In genomic region chr6:122795254-122795935, GRCm38 (mm10) we compare ENCODE assay signal across 13 mouse cellular contexts. TPM values are rescaled to one million over a fixed set of nuclear protein-coding genes. Genes with fewer than 3 reads are reported as not detected.
A peak's percentile ranks its signal among the peaks of the same experiment; 100 is the strongest.
DNase-seq lines count a peak whose midpoint lies in the region; ATAC-seq lines count a peak whose summit lies in the region.
"Had no signal": no experiment of that assay in that cellular context is flagged by ENCODE, and none has a peak within 500 bp of the region (broad histone marks: within the 10 kb centered on the region; RNA-seq: fewer than 3 reads in every experiment).

No protein-coding gene starts in this region.

- H3K4me2 ChIP-seq in intestine, embryonic 16.5 days (ENCODE audit: low read depth, low read length): no peak overlapping the region
- H3K4me2 ChIP-seq: hindbrain, embryonic 13.5 days; liver, embryonic 15.5 days had no signal

- WGBS in intestine, embryonic 16.5 days: 70% methylated on average over 8 of the region's 8 CpGs

- ATAC-seq in intestine, embryonic 16.5 days: no peak

- H3K27ac ChIP-seq in intestine, embryonic 16.5 days (ENCODE audit: low read length): no peak overlapping the region
- H3K27ac ChIP-seq: heart, adult 2 months; hindbrain, embryonic 13.5 days; liver, embryonic 15.5 days had no signal

- no peak overlapping the region for H3K4me3 ChIP-seq in intestine, embryonic 16.5 days (ENCODE audit: low read length)
- H3K4me3 ChIP-seq: erythroblast, embryonic 14.5 days; heart, adult 2 months; hindbrain, embryonic 13.5 days; liver, embryonic 15.5 days had no signal

- H3K9me3 ChIP-seq in intestine, embryonic 16.5 days (ENCODE audit: control insufficient read depth, low read length): no peaks in the 10 kb centered on the region
- H3K9me3 ChIP-seq: hindbrain, embryonic 13.5 days; liver, embryonic 15.5 days had no signal

- H3K4me1 ChIP-seq in intestine, embryonic 16.5 days (ENCODE audit: control insufficient read depth, insufficient read depth, low read length): no peaks in the 10 kb centered on the region
- H3K4me1 ChIP-seq: hindbrain, embryonic 13.5 days had no signal

- DNase-seq in cerebellum, adult 18-20 months: peak; percentile 41 to 50
- DNase-seq in cerebellum, adult 11 months: no peak
- peak; percentile 28 for DNase-seq in layer of hippocampus, adult 9-11 months
- DNase-seq in layer of hippocampus, adult 9-10 months (ENCODE audit: low spot score): no peak
- DNase-seq in 3T3-L1 (ENCODE audit: low read depth, low spot score): peak; percentile 33
- DNase-seq in fibroblast of lung, adult 2 months (ENCODE audit: low read depth): peak; percentile 60
- DNase-seq in yolk sac, embryonic 10.5 days (ENCODE audit: low spot score): no peak
- DNase-seq: cerebellum, adult 11-12 months had no signal

- no peak overlapping the region for H3K9ac ChIP-seq in intestine, embryonic 16.5 days (ENCODE audit: low read depth, low read length)
- H3K9ac ChIP-seq: hindbrain, embryonic 13.5 days; liver, embryonic 15.5 days had no signal

- no peaks in the 10 kb centered on the region for H3K36me3 ChIP-seq in intestine, embryonic 16.5 days (ENCODE audit: control insufficient read depth, insufficient read depth, low read length)
- H3K36me3 ChIP-seq: hindbrain, embryonic 13.5 days had no signal

- no peaks in the 10 kb centered on the region for H3K27me3 ChIP-seq in intestine, embryonic 16.5 days (replicated peaks; ENCODE audit: control insufficient read depth, insufficient read depth, low read length)
- H3K27me3 ChIP-seq: liver, embryonic 15.5 days had no signal

RNA-seq across cellular contexts. Expression of gene Slc2a3, which starts 6.0 kb away (rescaled TPM):
- polyA plus RNA-seq in intestine, embryonic 16.5 days (2015; fragmentation: Nextera tagmentation; extraction: Ambion mirVana): 8.9 and 9.5 TPM in 2 replicates

RNA-seq across cellular contexts. Expression of gene Foxj2, which starts 24.3 kb away (rescaled TPM):
- polyA plus RNA-seq in intestine, embryonic 16.5 days (2015; fragmentation: Nextera tagmentation; extraction: Ambion mirVana): 3.3 and 3.4 TPM in 2 replicates

Comparison
In these comparisons a context has a peak if more than half of its experiments do, and no peak if none do; other contexts are left out.
1. DNase-seq: peak in cerebellum, adult 18-20 months (2 of 2), layer of hippocampus, adult 9-11 months (single experiment), 3T3-L1 (single experiment) and fibroblast of lung, adult 2 months (single experiment); none in cerebellum, adult 11 months (single experiment), layer of hippocampus, adult 9-10 months (single experiment) and yolk sac, embryonic 10.5 days (single experiment).